Mouse (Mus musculus): ENCODE measurements at regions not wholly inside any gene's neighbourhood (a gene's known extent, or its start where the extent isn't known, plus 50 kb on each side); places are given as distances from the start of the nearest gene placed in this dataset.

DNA sequence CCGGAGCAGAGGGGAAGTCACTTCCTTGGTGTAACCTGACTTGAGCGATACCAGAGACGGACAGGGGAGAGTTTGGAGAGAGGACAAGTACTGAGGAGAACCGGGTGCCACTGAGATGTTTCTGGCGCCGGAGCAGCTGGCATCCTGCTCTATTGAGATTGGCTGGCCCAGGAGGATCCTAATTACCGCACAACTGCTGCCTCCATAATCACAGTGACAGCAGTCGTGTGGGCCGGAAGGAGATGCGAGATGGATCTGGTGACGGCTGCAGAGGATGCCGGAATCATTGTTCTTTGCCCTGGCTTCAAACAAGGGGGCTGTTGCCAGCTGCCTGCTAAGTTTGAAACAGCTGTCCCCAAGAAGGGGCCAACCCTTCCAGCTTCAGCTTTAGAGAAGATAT, 232.0 kb downstream of the Rnf144b start:
- H3K27ac ChIP-seq (ENCODE audit: insufficient read depth, low read depth, low read length) = no peak overlapping the region
- 88% methylated on average over 12 of the region's 12 CpGs for WGBS
- TF ChIP-seq CTCF (IDR thresholded peaks at IDR 0.05; ENCODE audit: extremely low read depth, insufficient read length, insufficient replicate concordance, low read depth, low read length) (no peak), POLR2A (IDR thresholded peaks at IDR 0.05; ENCODE audit: low read depth, low read length) (no peak)

DNA sequence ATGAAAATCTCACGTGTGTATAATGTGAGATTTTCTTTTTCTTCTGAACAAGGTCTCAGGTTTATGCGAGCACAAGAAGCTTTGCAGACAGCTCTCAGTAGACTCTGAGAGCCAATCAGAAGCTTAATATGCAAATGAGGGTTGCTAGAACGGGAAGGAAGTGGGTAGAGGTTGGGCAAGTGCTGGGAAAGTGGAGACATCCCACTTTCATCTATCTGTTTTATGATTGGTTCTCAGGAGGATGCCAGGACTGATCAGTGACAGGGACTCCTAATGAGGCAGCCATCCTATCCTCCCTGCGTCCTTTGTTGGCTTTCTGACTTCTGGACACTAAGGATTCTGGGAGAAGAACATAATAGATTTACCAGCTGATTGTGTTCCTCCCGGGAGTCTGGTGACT, 232.7 kb downstream of the Rnf144b start:
- TF ChIP-seq POLR2A (IDR thresholded peaks at IDR 0.05; ENCODE audit: low read depth, low read length) (no peak), CTCF (IDR thresholded peaks at IDR 0.05; ENCODE audit: extremely low read depth, insufficient read length, insufficient replicate concordance, low read depth, low read length) (no peak)
- no peaks in the 10 kb centered on the region for H3K27me3 ChIP-seq (ENCODE audit: control insufficient read depth, insufficient read depth, low read length)
- no peak overlapping the region for H3K4me3 ChIP-seq (ENCODE audit: low read depth, low read length)
- 41% methylated on average over 5 of the region's 5 CpGs for WGBS
- no peak overlapping the region for H3K27ac ChIP-seq (ENCODE audit: insufficient read depth, low read depth, low read length)
- H3K36me3 ChIP-seq (ENCODE audit: control insufficient read depth, insufficient read depth, low read length) = no peaks in the 10 kb centered on the region
- H3K4me1 ChIP-seq (ENCODE audit: control insufficient read depth, insufficient read depth, insufficient read length, low read length) = no peaks in the 10 kb centered on the region

More for the DNA sequence above, 232.0 kb downstream of the Rnf144b start:
- no peak overlapping the region for H3K4me3 ChIP-seq (ENCODE audit: low read depth, low read length)
- H3K27me3 ChIP-seq (ENCODE audit: control insufficient read depth, insufficient read depth, low read length) = no peaks in the 10 kb centered on the region
- H3K4me1 ChIP-seq (ENCODE audit: control insufficient read depth, insufficient read depth, insufficient read length, low read length) = no peaks in the 10 kb centered on the region
- no peaks in the 10 kb centered on the region for H3K36me3 ChIP-seq (ENCODE audit: control insufficient read depth, insufficient read depth, low read length)

DNA sequence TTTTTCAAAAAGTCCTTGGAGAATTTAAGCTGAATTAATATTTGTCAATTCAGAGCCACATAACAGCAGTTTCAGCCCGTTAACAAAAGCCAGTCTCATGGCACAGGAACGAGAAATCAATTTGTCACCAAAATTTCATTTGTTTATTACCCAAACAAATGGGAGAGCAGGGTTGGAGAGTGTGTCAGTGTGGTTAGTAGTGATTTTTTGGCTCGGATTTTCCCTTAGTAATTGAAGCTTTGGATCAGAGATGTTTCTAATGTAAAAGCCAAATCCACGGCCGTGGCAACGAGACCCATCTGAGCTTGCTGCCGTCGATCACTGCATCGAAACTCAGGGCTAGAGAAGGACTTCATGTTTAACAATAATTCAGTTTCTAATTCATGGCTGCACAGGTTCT, 236.5 kb downstream of the Rnf144b start:
- Histone ChIP-seq H3K4me3 (ENCODE audit: low read depth, low read length) (no peak overlapping the region), H3K36me3 (ENCODE audit: control insufficient read depth, insufficient read depth, low read length) (no peaks in the 10 kb centered on the region), H3K27me3 (ENCODE audit: control insufficient read depth, insufficient read depth, low read length) (no peaks in the 10 kb centered on the region), H3K27ac (ENCODE audit: insufficient read depth, low read depth, low read length) (no peak overlapping the region), H3K4me1 (ENCODE audit: control insufficient read depth, insufficient read depth, insufficient read length, low read length) (no peaks in the 10 kb centered on the region)
- TF ChIP-seq CTCF (IDR thresholded peaks at IDR 0.05; ENCODE audit: extremely low read depth, insufficient read length, insufficient replicate concordance, low read depth, low read length) (no peak), POLR2A (IDR thresholded peaks at IDR 0.05; ENCODE audit: low read depth, low read length) (no peak)
- WGBS = 73% methylated on average over 9 of the region's 9 CpGs

DNA sequence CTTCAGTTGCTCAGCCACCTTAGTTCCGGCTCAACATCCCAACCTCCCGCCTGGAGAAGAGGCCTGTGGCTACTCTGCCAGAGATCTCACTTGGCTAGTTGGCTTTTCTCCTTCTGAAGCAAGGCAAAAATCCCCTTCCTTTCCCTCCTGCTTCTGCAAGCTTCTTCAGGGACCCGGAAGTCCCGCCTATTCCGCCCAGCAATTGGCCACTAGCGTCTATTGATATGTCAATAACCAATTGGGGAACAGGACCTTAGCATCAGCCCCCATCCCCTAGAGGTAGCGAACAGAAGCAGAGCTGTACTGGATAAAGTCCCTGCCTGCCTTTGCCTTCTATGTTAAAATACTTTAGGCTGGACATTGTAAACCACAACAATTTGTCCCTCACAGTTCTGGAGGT, 243.3 kb downstream of the Rnf144b start:
- no peak overlapping the region for H3K4me3 ChIP-seq (ENCODE audit: low read depth, low read length)
- TF ChIP-seq CTCF (IDR thresholded peaks at IDR 0.05; ENCODE audit: extremely low read depth, insufficient read length, insufficient replicate concordance, low read depth, low read length) (no peak), POLR2A (IDR thresholded peaks at IDR 0.05; ENCODE audit: low read depth, low read length) (no peak)
- no peaks in the 10 kb centered on the region for H3K36me3 ChIP-seq (ENCODE audit: control insufficient read depth, insufficient read depth, low read length)
- H3K27ac ChIP-seq (ENCODE audit: insufficient read depth, low read depth, low read length) = no peak overlapping the region
- no peaks in the 10 kb centered on the region for H3K4me1 ChIP-seq (ENCODE audit: control insufficient read depth, insufficient read depth, insufficient read length, low read length)
- whole genome bisulfite sequencing = 77% methylated on average over 7 of the region's 7 CpGs
- H3K27me3 ChIP-seq (ENCODE audit: control insufficient read depth, insufficient read depth, low read length) = no peaks in the 10 kb centered on the region

DNA sequence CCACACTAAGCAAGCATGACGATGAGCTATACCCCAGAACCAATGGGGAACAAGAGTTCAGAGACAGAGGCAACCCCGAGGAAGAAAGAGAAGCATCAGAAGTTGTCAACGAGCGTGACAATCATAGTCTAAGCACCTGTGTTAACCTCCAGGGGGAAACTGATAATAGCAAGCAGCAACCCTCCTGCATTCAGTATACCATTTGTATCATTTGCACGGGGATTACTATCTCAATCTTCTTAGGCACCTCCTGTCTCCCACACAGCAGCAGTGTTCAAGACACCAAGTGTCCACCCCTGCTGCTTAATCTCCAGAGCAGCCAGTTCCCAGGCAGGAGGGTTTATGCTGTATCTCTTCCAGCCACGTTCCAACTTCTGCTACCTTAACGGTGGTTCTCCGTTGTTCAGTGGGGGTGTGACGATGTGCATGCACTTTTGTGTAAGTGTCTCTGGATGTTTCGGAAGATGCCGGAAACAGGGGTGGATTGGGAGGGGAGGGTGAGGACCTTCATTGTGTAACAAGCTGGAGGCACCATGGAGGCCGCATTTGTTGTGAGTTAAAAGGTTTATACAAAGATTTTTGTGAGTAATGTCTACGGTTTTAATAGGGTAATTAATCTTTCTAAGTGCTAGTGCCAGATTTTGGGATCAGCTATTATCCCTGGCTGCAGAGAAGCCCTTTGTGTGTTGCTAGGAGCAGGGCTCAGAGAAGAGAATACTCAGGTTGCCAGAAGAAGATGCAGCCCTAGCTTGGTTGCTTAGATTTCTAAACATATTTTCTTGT, 245.8 kb downstream of the Rnf144b start:
- no peak overlapping the region for H3K4me3 ChIP-seq (ENCODE audit: low read depth, low read length)
- WGBS = 69% methylated on average over 13 of the region's 13 CpGs

DNA sequence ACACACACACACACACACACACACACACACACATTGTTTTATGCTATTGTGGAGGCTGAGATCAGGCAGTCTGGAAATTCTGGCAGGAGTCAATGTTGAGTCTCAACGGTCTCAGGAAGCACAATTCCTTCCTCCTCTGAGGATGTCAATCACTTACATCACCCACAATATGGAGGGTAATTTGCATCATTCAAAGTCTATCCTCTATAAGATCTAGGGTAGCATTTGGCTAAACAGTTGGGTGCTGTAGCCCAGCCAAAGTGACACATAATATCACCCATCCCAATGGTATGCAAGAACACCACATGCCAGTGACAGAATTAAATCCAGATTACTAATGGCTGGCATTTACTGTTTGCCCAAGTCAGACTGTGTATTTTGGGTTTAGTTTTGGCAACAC, 252.1 kb downstream of the Rnf144b start:
- TF ChIP-seq CTCF (IDR thresholded peaks at IDR 0.05; ENCODE audit: extremely low read depth, insufficient read length, insufficient replicate concordance, low read depth, low read length) = no peak
- TF ChIP-seq POLR2A (IDR thresholded peaks at IDR 0.05; ENCODE audit: low read depth, low read length) = no peak
- Histone ChIP-seq H3K4me3 (ENCODE audit: low read depth, low read length) (no peak overlapping the region), H3K27me3 (ENCODE audit: control insufficient read depth, insufficient read depth, low read length) (no peaks in the 10 kb centered on the region), H3K36me3 (ENCODE audit: control insufficient read depth, insufficient read depth, low read length) (no peaks in the 10 kb centered on the region), H3K27ac (ENCODE audit: insufficient read depth, low read depth, low read length) (no peak overlapping the region), H3K4me1 (ENCODE audit: control insufficient read depth, insufficient read depth, insufficient read length, low read length) (no peaks in the 10 kb centered on the region)
- 81% methylated on average over 1 of the region's 1 CpGs for WGBS

More for the DNA sequence above, 245.8 kb downstream of the Rnf144b start:
- Histone ChIP-seq H3K36me3 (ENCODE audit: control insufficient read depth, insufficient read depth, low read length) (no peaks in the 10 kb centered on the region), H3K27ac (ENCODE audit: insufficient read depth, low read depth, low read length) (no peak overlapping the region), H3K4me1 (ENCODE audit: control insufficient read depth, insufficient read depth, insufficient read length, low read length) (no peaks in the 10 kb centered on the region), H3K27me3 (ENCODE audit: control insufficient read depth, insufficient read depth, low read length) (no peaks in the 10 kb centered on the region)
- TF ChIP-seq POLR2A (IDR thresholded peaks at IDR 0.05; ENCODE audit: low read depth, low read length) (no peak), CTCF (IDR thresholded peaks at IDR 0.05; ENCODE audit: extremely low read depth, insufficient read length, insufficient replicate concordance, low read depth, low read length) (no peak)

DNA sequence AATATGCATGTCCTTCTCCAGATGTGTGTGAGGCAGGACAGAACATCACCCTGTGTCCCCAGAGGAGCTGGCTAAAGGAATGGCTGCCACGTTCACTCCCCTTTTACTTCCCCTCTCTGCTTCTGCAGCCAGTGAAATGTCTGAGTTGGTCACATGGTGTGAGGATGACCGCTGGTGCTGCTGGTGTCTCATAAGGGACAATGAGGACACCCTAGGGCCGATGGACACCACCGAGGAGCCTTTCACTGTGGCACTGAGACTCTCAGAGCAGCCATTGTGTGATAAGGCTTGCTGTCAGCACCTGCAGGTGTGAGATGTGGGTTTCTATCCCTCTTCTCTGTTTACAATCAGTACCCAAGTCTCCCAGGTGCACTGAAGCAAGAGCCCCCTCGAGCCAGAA, 268.6 kb downstream of the Rnf144b start:
- Histone ChIP-seq H3K27ac (ENCODE audit: insufficient read depth, low read depth, low read length) (no peak overlapping the region), H3K27me3 (ENCODE audit: control insufficient read depth, insufficient read depth, low read length) (no peaks in the 10 kb centered on the region), H3K4me1 (ENCODE audit: control insufficient read depth, insufficient read depth, insufficient read length, low read length) (no peaks in the 10 kb centered on the region), H3K36me3 (ENCODE audit: control insufficient read depth, insufficient read depth, low read length) (no peaks in the 10 kb centered on the region), H3K4me3 (ENCODE audit: low read depth, low read length) (no peak overlapping the region)
- TF ChIP-seq CTCF (IDR thresholded peaks at IDR 0.05; ENCODE audit: extremely low read depth, insufficient read length, insufficient replicate concordance, low read depth, low read length) = no peak
- no peak for TF ChIP-seq POLR2A (IDR thresholded peaks at IDR 0.05; ENCODE audit: low read depth, low read length)
- WGBS = 37% methylated on average over 5 of the region's 5 CpGs

Data from small intestine, adult 2 months (tissue).